Mouse (Mus musculus) embryonic facial prominence, embryonic 12.5 days (tissue): ENCODE data around the gene Usp44. TPM values are rescaled to one million over a fixed set of nuclear protein-coding genes. Genes with fewer than 3 reads are reported as not detected.
"Not testable (repeated sequence)": the region's sequence is repeated elsewhere in the genome, so short reads cannot be mapped to it uniquely, and the experiment has no call there.

ENCODE experiments used
- ATAC-seq: fragments of 200-750 bp; cut with Nextera tagmentation; 2 replicates; pipeline ENCODE4 v1.8.0; 2017; ENCODE audit not compliant: insufficient number of reproducible peaks, insufficient read depth, low FRiP score, low TSS enrichment
- H3K27ac ChIP-seq: fragments of 300-500 bp; sonication (generic); 2 replicates; pipeline ENCODE4 v1.5.1; 2016; ENCODE audit warnings: mild to moderate bottlenecking
- H3K27me3 ChIP-seq: fragments of 300-500 bp; sonication (generic); 2 replicates; pipeline ENCODE4 v1.6.1; 2016; ENCODE audit warnings: mild to moderate bottlenecking, moderate library complexity
- H3K36me3 ChIP-seq: fragments of 300-500 bp; sonication (generic); 2 replicates; pipeline ENCODE4 v1.6.1; 2016; ENCODE audit warnings: mild to moderate bottlenecking
- H3K4me1 ChIP-seq: fragments of 300-500 bp; sonication (generic); 2 replicates; pipeline ENCODE4 v1.6.1; 2016
- H3K4me2 ChIP-seq: fragments of 300-500 bp; sonication (generic); replicated peaks from 2 replicates; pipeline ENCODE4 v1.6.1; 2016; ENCODE audit warnings: mild to moderate bottlenecking, moderate library complexity
- H3K4me3 ChIP-seq: fragments of 300-500 bp; sonication (generic); 2 replicates; pipeline ENCODE4 v1.5.1; 2016; ENCODE audit warnings: mild to moderate bottlenecking
- H3K9ac ChIP-seq: fragments of 300-500 bp; sonication (generic); 2 replicates; pipeline ENCODE4 v1.6.1; 2016; ENCODE audit warnings: mild to moderate bottlenecking, moderate library complexity
- H3K9me3 ChIP-seq: fragments of 300-500 bp; sonication (generic); 2 replicates; pipeline ENCODE4 v1.6.1; 2016; ENCODE audit warnings: mild to moderate bottlenecking, moderate library complexity
- WGBS: fragments of 180-500 bp; shearing (Covaris S2); methylation state at CpG from one replicate; pipeline ENCODE4 v1.1.7; 2016; 5-methylcytosine and 5-hydroxymethylcytosine counted together
- polyA plus RNA-seq: library from polyadenylated mRNA; unstranded; fragments of >200 nt; fragmentation: Nextera tagmentation; extraction: Ambion mirVana; gene quantifications from 2 replicates; pipeline ENCODE4 v1.2.1, GENCODE M21; 2016

Usp44 gene
- polyA plus RNA-seq = 2.1 and 2.5 TPM in 2 replicates

- Histone ChIP-seq H3K4me1 (peaks cover 9% of the 10 kb centered on the region; the same call in 1 of the 2 replicates), H3K27ac (no peak within 1 kb of the TSS), H3K27me3 (peaks cover 38% of the 10 kb centered on the region), H3K4me2 (peak within 1 kb of the TSS; percentile 24), H3K36me3 (no peaks in the 10 kb centered on the region), H3K9me3 (no peaks in the 10 kb centered on the region), H3K9ac (no peak within 1 kb of the TSS), H3K4me3 (no peak within 1 kb of the TSS)
- 6% methylated on average over 22 of the region's 22 CpGs for WGBS
- ATAC-seq = no peak
Measured at GRCm38 (mm10) chr10:93830931-93831729, at the start of gene Usp44. TSS of gene Usp44 (plus strand) at chr10:93831555.

DNA sequence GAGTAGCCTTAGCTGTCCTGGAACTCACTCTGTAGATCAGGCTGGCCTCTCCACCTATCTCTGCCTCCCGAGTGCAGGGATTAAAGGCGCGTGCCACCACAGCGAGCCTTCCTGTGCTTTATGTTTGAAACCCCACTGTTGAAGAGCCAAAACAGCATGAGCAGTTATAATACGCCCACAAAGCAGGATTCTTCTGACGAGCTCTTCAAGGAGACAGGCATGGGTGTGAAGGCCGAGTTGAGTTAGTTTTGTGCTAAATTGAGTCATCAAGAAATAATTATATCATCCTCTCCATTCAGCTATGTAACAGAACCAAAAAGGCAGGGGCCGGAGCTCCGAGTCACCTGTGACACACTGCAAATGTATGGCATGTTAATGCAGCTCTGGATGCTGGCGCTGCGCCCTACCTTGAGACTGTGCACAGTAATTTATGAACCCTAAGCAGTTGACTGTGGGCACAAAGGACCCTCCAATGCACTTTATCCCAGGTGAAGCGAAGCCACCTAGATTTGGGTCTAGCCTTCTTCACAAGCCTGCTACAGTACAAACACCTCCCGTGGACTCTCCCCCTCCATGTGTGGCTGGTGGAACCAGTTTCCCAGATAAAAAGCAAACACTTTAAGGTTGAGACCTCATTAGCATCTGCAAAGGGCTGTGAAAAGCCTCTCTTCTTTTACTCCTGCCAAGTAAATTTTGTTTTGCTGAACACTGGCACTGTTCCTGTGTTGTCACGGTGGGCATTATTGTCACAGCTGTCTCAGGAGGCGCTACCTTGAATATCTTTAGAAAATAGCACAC lies 47.9 kb upstream of the Usp44 start:
- Histone ChIP-seq H3K4me1 (no peaks in the 10 kb centered on the region), H3K36me3 (no peaks in the 10 kb centered on the region), H3K9ac (no peak overlapping the region), H3K4me3 (no peak overlapping the region), H3K4me2 (no peak overlapping the region), H3K9me3 (no peaks in the 10 kb centered on the region), H3K27me3 (no peaks in the 10 kb centered on the region), H3K27ac (no peak overlapping the region)
- ATAC-seq = no peak
- 74% methylated on average over 15 of the region's 15 CpGs for WGBS

- Histone ChIP-seq H3K27ac (no peak overlapping the region), H3K4me1 (no peaks in the 10 kb centered on the region), H3K4me2 (no peak overlapping the region), H3K4me3 (no peak overlapping the region), H3K9ac (no peak overlapping the region), H3K27me3 (no peaks in the 10 kb centered on the region), H3K9me3 (no peaks in the 10 kb centered on the region), H3K36me3 (no peaks in the 10 kb centered on the region)
- no peak for ATAC-seq
- 69% methylated on average over 8 of the region's 8 CpGs for WGBS
Measured at GRCm38 (mm10) chr10:93799711-93800362, 31.5 kb upstream of the Usp44 start.

DNA sequence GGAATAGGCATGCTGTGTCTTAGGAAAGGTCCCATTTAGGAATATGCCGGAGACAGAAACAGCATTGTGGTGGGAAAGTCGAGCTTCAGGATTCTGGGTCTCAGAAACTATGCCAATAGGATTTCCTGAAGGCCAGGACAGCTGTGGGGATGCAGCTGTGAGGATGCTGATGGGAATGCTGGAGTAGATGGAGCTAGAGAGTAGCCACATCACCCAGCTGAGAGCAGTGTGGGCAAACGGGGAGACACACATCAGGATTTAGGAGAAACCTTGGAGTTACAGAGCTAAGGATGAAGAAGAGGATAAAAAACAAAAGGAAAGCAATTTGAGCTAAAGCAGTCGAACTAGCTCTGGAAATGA lies 31.0 kb upstream of the Usp44 start:
- Histone ChIP-seq H3K27ac (no peak overlapping the region), H3K27me3 (no peaks in the 10 kb centered on the region), H3K4me2 (no peak overlapping the region), H3K4me1 (no peaks in the 10 kb centered on the region), H3K9me3 (no peaks in the 10 kb centered on the region), H3K4me3 (no peak overlapping the region), H3K9ac (no peak overlapping the region), H3K36me3 (no peaks in the 10 kb centered on the region)
- no peak for ATAC-seq
- 65% methylated on average over 4 of the region's 4 CpGs for WGBS

DNA sequence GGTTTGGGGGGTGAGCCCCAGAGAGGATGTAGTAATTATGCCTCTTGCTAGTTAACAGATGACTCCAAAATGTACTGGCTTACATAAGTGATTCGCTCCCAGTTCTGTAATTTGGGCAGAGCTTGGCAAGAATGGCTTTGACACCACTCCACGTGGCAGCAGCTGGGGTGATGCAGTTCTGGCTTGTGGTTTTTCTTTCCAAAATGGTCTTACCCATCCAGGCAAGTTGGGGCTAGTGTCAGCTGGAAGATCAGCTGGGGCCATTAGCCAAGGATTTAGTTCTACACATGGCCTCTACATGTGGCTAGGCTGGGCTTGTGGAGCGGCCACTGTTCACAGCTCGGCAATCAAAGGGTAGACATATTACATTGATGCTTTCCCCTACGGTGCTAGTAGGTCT lies 30.5 kb upstream of the Usp44 start:
- Histone ChIP-seq H3K4me3 (no peak overlapping the region), H3K36me3 (no peaks in the 10 kb centered on the region), H3K27me3 (no peaks in the 10 kb centered on the region), H3K27ac (no peak overlapping the region), H3K9ac (no peak overlapping the region), H3K9me3 (no peaks in the 10 kb centered on the region), H3K4me2 (no peak overlapping the region), H3K4me1 (no peaks in the 10 kb centered on the region)
- 80% methylated on average over 5 of the region's 5 CpGs for WGBS
- ATAC-seq = no peak

GRCm38 (mm10) chr10:93803199-93803598 lies 28.2 kb upstream of the Usp44 start:
- H3K27me3 ChIP-seq = no peaks in the 10 kb centered on the region
- H3K27ac ChIP-seq = no peak overlapping the region
- ATAC-seq = no peak
- H3K9ac ChIP-seq = no peak overlapping the region
- H3K4me3 ChIP-seq = no peak overlapping the region
- no peaks in the 10 kb centered on the region for H3K4me1 ChIP-seq
- H3K36me3 ChIP-seq = no peaks in the 10 kb centered on the region
- 79% methylated on average over 6 of the region's 6 CpGs for WGBS
- H3K4me2 ChIP-seq = no peak overlapping the region
- H3K9me3 ChIP-seq = no peaks in the 10 kb centered on the region

DNA sequence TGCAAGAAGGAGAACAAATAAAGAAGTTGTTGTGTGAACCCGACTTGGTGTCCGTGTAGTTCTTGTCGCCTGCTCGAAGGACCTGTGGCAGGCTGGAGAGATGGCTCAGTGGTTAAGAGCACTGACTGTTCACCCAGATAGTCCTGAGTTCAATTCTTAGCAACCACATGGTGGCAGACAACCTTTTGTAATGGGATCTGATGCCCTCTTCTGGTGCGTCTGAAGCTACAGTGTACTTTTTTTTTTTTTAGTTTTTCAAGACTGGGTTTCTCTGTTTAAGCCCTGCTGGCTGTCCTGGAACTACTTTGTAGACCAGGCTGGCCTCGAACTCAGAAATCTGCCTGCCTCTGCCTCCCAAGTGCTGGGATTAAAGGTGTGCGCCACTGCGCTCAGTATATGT lies 21.9 kb upstream of the Usp44 start:
- not testable (repeated sequence) for H3K9me3 ChIP-seq, H3K27me3 ChIP-seq, H3K36me3 ChIP-seq, H3K9ac ChIP-seq, H3K4me1 ChIP-seq, H3K4me3 ChIP-seq, H3K27ac ChIP-seq, ATAC-seq, H3K4me2 ChIP-seq
- 92% methylated on average over 8 of the region's 8 CpGs for WGBS

- Histone ChIP-seq H3K36me3 (no peaks in the 10 kb centered on the region), H3K4me2 (no peak overlapping the region), H3K4me3 (no peak overlapping the region), H3K27me3 (no peaks in the 10 kb centered on the region), H3K4me1 (no peaks in the 10 kb centered on the region), H3K27ac (no peak overlapping the region), H3K9ac (no peak overlapping the region), H3K9me3 (no peaks in the 10 kb centered on the region)
- WGBS = 64% methylated on average over 7 of the region's 7 CpGs
- ATAC-seq = no peak
Measured at GRCm38 (mm10) chr10:93810590-93811185, 20.7 kb upstream of the Usp44 start.

DNA sequence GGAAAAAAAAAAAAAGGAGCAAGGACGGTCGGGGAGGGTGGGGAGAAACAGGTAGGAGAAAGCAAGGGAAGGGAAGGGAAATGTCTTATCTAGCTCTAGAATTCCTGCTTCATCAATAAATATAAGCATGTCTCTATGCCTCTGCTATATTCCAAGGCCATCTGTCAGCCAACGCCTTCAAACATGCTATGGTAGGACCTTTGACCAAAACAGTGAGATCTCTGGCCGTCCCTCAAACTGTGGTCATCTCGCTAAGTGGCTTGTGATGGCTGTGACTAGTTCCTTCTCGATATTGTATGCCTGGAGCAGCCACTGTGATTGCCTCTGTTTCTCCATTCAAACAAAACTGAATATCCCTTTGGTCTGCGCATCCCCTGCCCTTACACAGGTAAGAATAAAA lies 19.3 kb upstream of the Usp44 start:
- no peaks in the 10 kb centered on the region for H3K9me3 ChIP-seq
- ATAC-seq = no peak
- no peaks in the 10 kb centered on the region for H3K36me3 ChIP-seq
- H3K4me1 ChIP-seq = no peaks in the 10 kb centered on the region
- no peaks in the 10 kb centered on the region for H3K27me3 ChIP-seq
- no peak overlapping the region for H3K4me3 ChIP-seq
- H3K9ac ChIP-seq = no peak overlapping the region
- H3K27ac ChIP-seq = no peak overlapping the region
- 84% methylated on average over 7 of the region's 7 CpGs for WGBS
- no peak overlapping the region for H3K4me2 ChIP-seq

DNA sequence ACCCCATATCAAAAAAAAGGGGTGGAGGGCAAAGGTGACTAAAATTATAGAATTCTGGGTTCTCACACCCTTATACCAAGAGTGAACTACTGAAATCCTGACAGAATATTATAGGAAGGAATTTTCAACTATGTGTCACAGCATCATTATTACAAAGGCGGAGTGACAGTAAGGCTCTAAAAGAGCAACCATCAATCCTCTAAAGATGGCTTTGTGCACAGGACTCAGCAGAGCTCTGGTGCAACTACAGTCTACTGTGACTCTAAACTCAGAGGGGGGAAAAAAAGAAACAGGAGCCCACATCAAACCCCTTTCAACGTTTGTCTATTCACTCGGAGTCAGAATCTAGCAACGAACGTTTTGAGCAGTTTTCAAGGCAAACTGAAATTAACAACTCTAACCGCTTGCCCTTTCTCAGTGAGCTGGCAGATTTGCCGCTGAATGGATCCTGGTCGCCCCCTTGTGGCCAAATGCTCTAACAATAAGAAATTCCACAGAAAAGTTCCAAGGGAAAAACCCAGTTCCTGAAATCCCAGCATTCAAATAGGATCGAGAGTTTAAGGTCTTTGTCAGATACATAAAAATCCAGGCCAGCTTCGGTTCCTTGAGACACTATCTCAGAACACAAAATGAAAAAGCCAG lies 18.5 kb upstream of the Usp44 start:
- Histone ChIP-seq H3K36me3 (no peaks in the 10 kb centered on the region), H3K4me3 (no peak overlapping the region), H3K9ac (no peak overlapping the region), H3K4me1 (no peaks in the 10 kb centered on the region), H3K27ac (no peak overlapping the region), H3K4me2 (no peak overlapping the region), H3K27me3 (no peaks in the 10 kb centered on the region), H3K9me3 (no peaks in the 10 kb centered on the region)
- ATAC-seq = no peak
- WGBS = 16% methylated on average over 10 of the region's 10 CpGs

DNA sequence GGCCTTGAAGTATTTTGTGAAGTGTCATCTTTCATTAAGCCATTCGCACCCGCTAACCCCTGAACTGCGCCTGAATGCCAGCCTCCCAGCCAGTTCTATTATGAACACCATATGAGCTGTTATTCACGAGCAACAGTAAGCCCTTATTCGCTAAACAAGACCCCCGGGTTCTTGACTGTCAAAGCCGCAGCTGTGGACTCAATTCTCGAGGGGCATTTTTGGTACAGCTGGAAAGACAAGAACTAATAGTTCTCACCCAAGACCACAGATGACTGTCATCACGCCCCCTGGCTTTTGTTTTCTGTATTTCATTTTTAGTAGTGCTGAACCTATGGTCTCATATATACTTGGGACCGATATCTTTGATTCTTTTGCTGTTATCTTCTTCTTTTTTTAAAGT lies 17.6 kb upstream of the Usp44 start:
- no peak overlapping the region for H3K9ac ChIP-seq
- H3K27ac ChIP-seq = no peak overlapping the region
- WGBS = 47% methylated on average over 10 of the region's 10 CpGs
- ATAC-seq = no peak
- no peaks in the 10 kb centered on the region for H3K9me3 ChIP-seq
- no peaks in the 10 kb centered on the region for H3K27me3 ChIP-seq
- H3K4me2 ChIP-seq = no peak overlapping the region
- H3K4me1 ChIP-seq = no peaks in the 10 kb centered on the region
- H3K36me3 ChIP-seq = no peaks in the 10 kb centered on the region
- H3K4me3 ChIP-seq = no peak overlapping the region
